Mouse (Mus musculus) forebrain, embryonic 10.5 days (tissue): ENCODE results near the gene Sec14l4. TPM values are rescaled to one million over a fixed set of nuclear protein-coding genes. Genes with fewer than 3 reads are reported as not detected.

Experiments used
- DNase-seq: peaks from one replicate; pipeline ENCODE4 v3.0.0-alpha.2; 2017; ENCODE audit warnings: low spot score; ENCODE audit errors: extremely low spot score
- H3K27ac ChIP-seq: fragments of 300-500 bp; sonication (generic); 2 replicates; pipeline ENCODE4 v1.5.1; 2016; ENCODE audit warnings: mild to moderate bottlenecking
- H3K27me3 ChIP-seq: fragments of 300-500 bp; sonication (generic); 2 replicates; pipeline ENCODE4 v1.6.1; 2016; ENCODE audit warnings: mild to moderate bottlenecking; ENCODE audit not compliant: poor library complexity, severe bottlenecking
- H3K36me3 ChIP-seq: fragments of 300-500 bp; sonication (generic); replicated peaks from 2 replicates; pipeline ENCODE4 v1.6.1; 2016; ENCODE audit warnings: mild to moderate bottlenecking, moderate library complexity
- H3K4me1 ChIP-seq: fragments of 300-500 bp; sonication (generic); 2 replicates; pipeline ENCODE4 v1.6.1; 2016
- H3K4me3 ChIP-seq: fragments of 300-500 bp; sonication (generic); 2 replicates; pipeline ENCODE4 v1.5.1; 2016; ENCODE audit warnings: mild to moderate bottlenecking, moderate library complexity
- H3K9me3 ChIP-seq: fragments of 300-500 bp; sonication (generic); 2 replicates; pipeline ENCODE4 v1.6.1; 2016; ENCODE audit warnings: mild to moderate bottlenecking, moderate library complexity
- WGBS: fragments of 180-500 bp; shearing (Covaris S2); methylation state at CpG from one replicate; pipeline ENCODE4 v1.1.7; 2016; 5-methylcytosine and 5-hydroxymethylcytosine counted together
- polyA plus RNA-seq: library from polyadenylated mRNA; unstranded; fragments of >200 nt; fragmentation: Nextera tagmentation; extraction: Ambion mirVana; gene quantifications from 2 replicates; pipeline ENCODE4 v1.2.1, GENCODE M21; 2016

Sec14l4 gene
- polyA plus RNA-seq, 1 experiment from 2014 or later, result not detected

DNA sequence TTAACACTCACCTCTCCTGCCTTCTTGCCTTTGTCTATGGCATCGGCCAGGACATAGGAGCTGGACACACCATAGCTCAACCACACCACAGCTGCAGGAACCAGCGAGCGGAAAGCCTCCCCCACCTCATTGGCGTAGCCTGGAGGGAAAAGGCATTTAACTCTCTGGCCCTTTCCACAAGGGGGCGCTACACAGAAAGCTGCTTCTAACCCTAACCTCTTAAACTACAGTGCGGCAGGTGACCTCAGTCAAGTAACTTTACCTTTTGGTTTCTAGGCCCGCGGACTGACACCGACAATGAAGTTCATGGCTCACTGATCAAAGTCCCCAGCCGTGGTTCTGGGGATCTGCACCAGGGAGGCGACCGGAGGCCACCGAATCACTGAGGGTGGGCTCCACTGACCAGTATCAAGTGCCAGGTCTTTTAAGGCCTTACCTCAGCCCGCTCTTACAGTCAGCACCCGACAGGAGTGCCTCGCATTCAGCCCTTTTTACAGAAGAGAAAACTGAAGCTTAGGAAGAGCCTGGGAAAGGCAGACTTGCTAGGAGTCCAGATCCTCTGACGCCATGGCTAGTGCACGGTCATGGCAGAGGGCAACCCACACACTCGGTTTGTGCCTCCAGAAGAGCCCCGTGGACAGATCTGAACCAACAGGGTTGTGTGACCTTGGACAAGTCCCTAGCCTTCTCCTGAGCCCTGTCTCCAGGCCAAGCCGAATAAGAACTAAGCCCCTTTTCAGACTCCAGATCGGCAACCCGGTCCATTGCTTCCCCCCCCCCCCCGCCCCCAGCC, 63.3 kb downstream of the Sec14l4 start:
- peaks cover 44% of the 10 kb centered on the region for H3K4me1 ChIP-seq
- H3K27ac ChIP-seq, result peak overlapping the region; percentile 93
- H3K36me3 ChIP-seq, result peaks cover 33% of the 10 kb centered on the region
- H3K27me3 ChIP-seq, result no peaks in the 10 kb centered on the region
- peak overlapping the region; percentile 59 for H3K4me3 ChIP-seq
- WGBS, result 5% methylated on average over 23 of the region's 24 CpGs
- peak; percentile 70 for DNase-seq
- peaks cover 8% of the 10 kb centered on the region; the same call in 1 of the 2 replicates for H3K9me3 ChIP-seq

DNA sequence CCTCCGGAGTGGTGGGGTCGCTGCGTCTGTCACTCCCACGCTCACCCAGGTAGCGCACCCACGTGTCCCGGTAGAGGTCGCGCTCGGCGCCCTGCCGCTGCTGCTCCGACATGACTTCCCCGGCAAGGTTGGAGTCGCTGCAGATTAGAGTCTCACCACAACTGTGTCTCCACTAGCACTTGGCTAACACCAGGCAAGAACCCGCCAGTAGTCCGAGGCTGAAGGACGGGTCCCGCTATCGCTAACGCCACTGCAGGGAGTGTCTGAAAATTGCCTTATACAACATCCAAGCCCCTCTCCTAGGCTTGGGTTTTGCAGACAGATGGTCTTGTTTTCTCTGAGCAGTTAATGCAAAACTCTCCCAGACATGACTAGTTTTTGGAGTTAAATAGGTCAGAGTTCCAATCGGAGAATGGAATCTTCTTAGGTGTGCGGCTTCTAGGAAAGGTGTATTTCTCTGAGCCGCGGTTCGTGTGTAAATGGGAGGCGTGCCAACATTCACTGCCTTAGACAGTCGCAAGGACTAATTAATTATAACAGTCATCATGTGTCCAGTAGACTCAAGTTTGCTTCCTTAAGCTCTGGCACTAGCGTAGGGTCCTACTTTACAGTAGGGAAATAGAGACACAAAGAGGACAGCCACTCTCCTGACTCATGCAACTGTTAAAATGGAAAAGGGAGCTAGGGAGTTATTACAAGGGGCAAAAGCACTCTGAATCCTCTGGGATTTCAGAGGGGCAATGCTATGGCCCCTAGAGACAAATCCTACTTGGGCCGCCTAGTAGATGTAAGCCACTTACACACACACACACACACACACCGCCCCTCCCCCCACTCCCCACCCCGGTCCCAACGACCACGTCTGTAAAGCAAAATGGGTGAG, 64.2 kb downstream of the Sec14l4 start, which contains the start of gene Mtfp1:
Gene Mtfp1, minus strand, starts transcription at position 275 of the 883 bp plus-strand sequence.
- WGBS, result 8% methylated on average over 34 of the region's 34 CpGs
- Histone ChIP-seq H3K9me3 (peaks cover 8% of the 10 kb centered on the region; the same call in 1 of the 2 replicates), H3K4me3 (peak within 1 kb of the TSS; percentile 59), H3K36me3 (peaks cover 33% of the 10 kb centered on the region), H3K4me1 (peaks cover 44% of the 10 kb centered on the region), H3K27me3 (no peaks in the 10 kb centered on the region), H3K27ac (peak within 1 kb of the TSS; percentile 93)
- peak; percentile 69 for DNase-seq

DNA sequence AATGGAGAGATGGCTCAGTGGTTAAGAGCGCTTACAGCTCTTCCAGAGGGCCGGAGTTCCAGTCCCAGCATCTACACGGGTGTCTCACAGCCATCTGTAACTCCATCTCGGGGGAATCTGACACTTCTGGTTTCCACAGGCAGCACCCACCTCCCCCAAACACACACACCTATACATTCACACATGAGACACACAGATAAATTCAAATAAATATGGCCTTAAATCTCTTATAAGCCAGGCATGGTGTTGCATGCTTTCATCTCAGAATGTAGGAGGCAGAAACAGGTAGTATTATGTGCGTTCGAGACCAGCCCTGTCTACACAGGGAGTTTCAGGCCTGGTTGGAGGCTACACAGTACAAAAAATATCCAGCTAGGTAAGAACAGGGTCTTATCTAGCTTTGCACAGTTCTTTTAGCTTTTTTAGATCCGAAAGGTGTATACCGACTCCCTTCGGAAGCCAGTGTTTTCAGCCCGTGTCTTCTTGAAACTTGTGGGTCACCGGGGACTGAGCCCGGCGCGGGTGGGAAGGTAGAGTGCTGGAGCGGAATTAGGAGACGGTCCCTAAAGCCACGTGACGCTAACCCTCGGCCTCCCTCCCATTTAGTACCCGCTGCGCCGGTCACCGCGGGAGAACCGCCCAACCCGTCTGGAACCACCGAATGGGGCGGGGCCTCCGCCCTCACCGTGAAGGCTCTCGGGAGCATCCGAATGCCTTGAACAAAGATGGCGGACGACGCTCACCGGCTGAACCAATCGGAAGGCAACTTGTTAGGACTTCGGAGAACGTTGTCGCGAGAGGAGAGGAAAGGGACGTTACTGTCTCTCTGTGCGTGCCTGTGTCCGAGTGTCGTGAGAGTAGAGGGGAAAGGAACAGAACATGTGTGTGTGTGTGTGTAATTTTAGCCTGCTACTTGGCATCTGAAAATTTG, 65.1 kb downstream of the Sec14l4 start:
- Histone ChIP-seq H3K36me3 (peaks cover 24% of the 10 kb centered on the region), H3K9me3 (0 out of 2 replicates have a peak, but pooled peaks cover under 1% of the 10 kb centered on the region), H3K27me3 (no peaks in the 10 kb centered on the region), H3K4me1 (peaks cover 44% of the 10 kb centered on the region), H3K27ac (peak overlapping the region; percentile 93), H3K4me3 (peak overlapping the region; percentile 59)
- peak; percentile 98 for DNase-seq
- WGBS, result 3% methylated on average over 45 of the region's 45 CpGs

DNA sequence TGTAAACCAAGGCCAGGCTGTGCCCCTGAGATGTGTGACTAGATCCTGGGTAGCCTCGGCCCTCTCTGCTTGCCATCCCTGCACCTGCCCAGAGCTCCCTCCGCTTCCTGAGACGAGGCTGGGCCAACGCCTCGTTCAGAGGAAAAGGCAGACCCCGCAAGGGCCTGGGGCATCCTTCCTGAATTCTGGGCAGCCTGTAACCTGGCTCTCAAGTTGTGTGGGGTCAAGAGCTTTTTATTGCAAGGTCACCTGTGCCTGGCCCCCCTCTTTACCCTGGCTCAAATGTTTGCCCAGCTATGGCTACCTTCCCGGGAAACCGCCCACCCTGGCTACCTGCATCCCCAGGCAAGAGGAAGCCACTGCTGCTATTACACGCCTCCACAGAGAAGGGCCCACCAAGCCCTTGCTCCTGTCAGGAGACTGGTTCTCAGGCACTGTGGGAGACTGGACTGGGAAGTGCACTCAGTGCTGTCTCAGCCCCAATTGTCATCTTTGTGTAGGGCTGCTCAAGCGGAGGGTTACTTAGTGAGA, 65.9 kb downstream of the Sec14l4 start:
- peaks cover 15% of the 10 kb centered on the region for H3K36me3 ChIP-seq
- H3K27ac ChIP-seq, result peak overlapping the region; percentile 93
- no peaks in the 10 kb centered on the region for H3K27me3 ChIP-seq
- H3K4me3 ChIP-seq, result peak overlapping the region; percentile 59
- 21% methylated on average over 10 of the region's 10 CpGs for WGBS
- H3K9me3 ChIP-seq, result no peaks in the 10 kb centered on the region
- DNase-seq, result peak; percentile 30
- peaks cover 44% of the 10 kb centered on the region for H3K4me1 ChIP-seq

Other genes starting within 250 kb of the Sec14l4 start
- 0.48 and 0.89 TPM in 2 replicates for gene Osbp2, start 167.6 kb upstream of the Sec14l4 start, polyA plus RNA-seq
- gene 4921536K21Rik, start 136.4 kb upstream of the Sec14l4 start, polyA plus RNA-seq, result 1.2 and 1.7 TPM in 2 replicates
- 18.6 and 19.6 TPM in 2 replicates for gene Dusp18, start 136.2 kb upstream of the Sec14l4 start, polyA plus RNA-seq
- gene Slc35e4, start 116.8 kb upstream of the Sec14l4 start, polyA plus RNA-seq, result 4.8 and 5.1 TPM in 2 replicates
- 19.4 and 21.1 TPM in 2 replicates for gene Tcn2, start 99.3 kb upstream of the Sec14l4 start, polyA plus RNA-seq
- gene Pes1, start 67.5 kb upstream of the Sec14l4 start, polyA plus RNA-seq, result 116 and 118 TPM in 2 replicates
- 0.36 TPM in 2 replicates for gene 4930556J24Rik, start 54.7 kb upstream of the Sec14l4 start, polyA plus RNA-seq
- 0.16 and 0.17 TPM in 2 replicates for gene Gal3st1, start 47.8 kb upstream of the Sec14l4 start, polyA plus RNA-seq
- not detected in 2 replicates for gene Sec14l3, start 33.4 kb downstream of the Sec14l4 start, polyA plus RNA-seq
- gene Mtfp1, start 64.0 kb downstream of the Sec14l4 start, polyA plus RNA-seq, result 13.7 and 14.4 TPM in 2 replicates
- gene Sec14l2, start 92.0 kb downstream of the Sec14l4 start, polyA plus RNA-seq, result 3.0 and 3.5 TPM in 2 replicates
- 19.1 and 19.7 TPM in 2 replicates for gene Rnf215, start 103.7 kb downstream of the Sec14l4 start, polyA plus RNA-seq
- gene Ccdc157, start 128.8 kb downstream of the Sec14l4 start, polyA plus RNA-seq, result 6.5 and 7.8 TPM in 2 replicates
- 103 and 104 TPM in 2 replicates for gene Sf3a1, start 128.9 kb downstream of the Sec14l4 start, polyA plus RNA-seq
- gene Tbc1d10a, start 155.3 kb downstream of the Sec14l4 start, polyA plus RNA-seq, result 24.4 and 25.4 TPM in 2 replicates
- 1.9 and 2.6 TPM in 2 replicates for gene Castor1, start 186.8 kb downstream of the Sec14l4 start, polyA plus RNA-seq
- 0.06 TPM in 1 of 2 replicates, not detected in the other for gene Osm, start 205.0 kb downstream of the Sec14l4 start, polyA plus RNA-seq
- 0.11 TPM in 1 of 2 replicates, not detected in the other for gene Lif, start 226.1 kb downstream of the Sec14l4 start, polyA plus RNA-seq